Mouse (Mus musculus): ENCODE measurements around the gene Uvrag. TPM values are rescaled to one million over a fixed set of nuclear protein-coding genes. Genes with fewer than 3 reads are reported as not detected.
"Not testable (repeated sequence)": the region's sequence is repeated elsewhere in the genome, so short reads cannot be mapped to it uniquely, and the experiment has no call there.

Uvrag gene
- polyA plus RNA-seq, 1 experiment from 2014 or later = 15.7 TPM

DNA sequence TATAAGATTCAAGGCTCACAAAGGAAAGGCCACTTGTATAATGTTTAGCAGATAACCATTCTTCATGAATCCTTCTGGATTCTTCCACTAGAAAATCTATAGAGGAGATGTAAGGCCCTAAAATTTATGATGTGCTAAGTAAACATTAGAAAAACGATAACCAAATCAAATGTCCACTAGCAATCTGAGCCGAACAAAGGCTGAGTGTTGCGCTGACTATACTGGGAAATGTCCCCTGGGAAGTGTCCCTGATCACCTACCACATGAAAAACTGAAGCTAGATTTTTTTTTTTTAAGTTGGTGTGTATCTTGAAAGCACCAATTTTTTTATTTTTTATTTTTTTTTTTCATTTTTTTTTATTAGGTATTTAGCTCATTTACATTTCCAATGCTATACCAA is 76.1 kb downstream of the Uvrag start:
- Histone ChIP-seq H3K9ac (replicated peaks) (no peak overlapping the region), H3K27me3 (no peaks in the 10 kb centered on the region), H3K9me3 (no peaks in the 10 kb centered on the region), H3K4me3 (no peak overlapping the region), H3K4me1 (peaks cover 9% of the 10 kb centered on the region), H3K27ac (replicated peaks) (no peak overlapping the region), H3K36me3 (no peaks in the 10 kb centered on the region), H3K4me2 (replicated peaks) (no peak overlapping the region)
- ATAC-seq (ENCODE audit: low FRiP score, low read depth) = no peak
- 72% methylated on average over 3 of the region's 3 CpGs for WGBS

DNA sequence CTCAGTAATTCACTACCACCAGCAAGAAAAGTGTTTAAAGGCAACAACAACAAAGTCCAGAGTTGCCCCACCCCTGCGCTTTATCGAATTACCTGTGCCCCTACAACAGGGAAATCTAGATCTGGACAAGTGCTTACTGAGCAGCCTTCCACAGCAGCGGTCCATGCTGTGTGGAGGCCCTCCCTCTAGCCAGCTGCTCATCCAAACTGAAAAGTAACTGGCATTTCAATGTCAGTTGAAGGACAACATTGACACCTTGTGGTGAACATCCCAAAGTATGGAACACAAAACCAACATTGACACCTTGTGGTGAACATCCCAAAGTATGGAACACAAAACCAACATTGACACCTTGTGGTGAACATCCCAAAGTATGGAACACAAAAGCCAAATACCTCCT is 78.7 kb downstream of the Uvrag start:
- H3K4me1 ChIP-seq; H3K9me3 ChIP-seq; H3K27ac ChIP-seq (replicated peaks); H3K36me3 ChIP-seq; H3K4me2 ChIP-seq (replicated peaks); H3K27me3 ChIP-seq; ATAC-seq (ENCODE audit: low FRiP score, low read depth); H3K4me3 ChIP-seq; H3K9ac ChIP-seq (replicated peaks): not testable (repeated sequence)
- WGBS = 90% methylated on average over 3 of the region's 3 CpGs

DNA sequence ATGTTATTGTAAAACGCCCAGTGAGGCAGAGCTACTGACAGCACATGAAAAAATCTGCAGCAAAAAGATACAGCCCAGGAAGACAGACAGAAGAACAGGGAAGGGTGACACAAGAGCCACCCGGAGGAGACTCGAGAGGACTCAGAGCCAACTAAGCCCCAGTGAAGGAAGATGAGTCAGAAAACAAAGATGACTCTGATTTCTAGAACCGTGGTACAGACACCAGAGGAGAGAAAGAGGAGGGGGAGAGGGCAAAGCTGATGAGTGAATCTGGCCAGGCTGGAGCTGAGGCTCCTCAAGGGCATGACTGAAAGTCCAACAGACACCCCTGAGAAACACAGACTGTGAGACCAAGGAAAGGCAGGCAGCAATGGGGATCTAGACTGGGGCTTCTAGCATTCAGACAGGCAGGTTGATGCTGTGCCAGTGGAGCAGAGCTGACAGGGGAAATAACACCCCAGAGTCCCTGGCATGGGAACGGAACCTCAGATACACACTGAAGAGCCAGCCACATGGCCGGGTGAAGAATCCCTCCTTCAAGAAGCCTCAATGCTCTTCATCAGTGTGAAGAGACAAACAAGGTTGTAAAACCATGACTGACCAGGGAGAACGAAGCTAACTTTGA is 79.8 kb downstream of the Uvrag start:
- H3K4me3 ChIP-seq = no peak overlapping the region
- H3K27ac ChIP-seq (replicated peaks) = no peak overlapping the region
- no peak overlapping the region for H3K4me2 ChIP-seq (replicated peaks)
- no peaks in the 10 kb centered on the region for H3K36me3 ChIP-seq
- H3K27me3 ChIP-seq = no peaks in the 10 kb centered on the region
- H3K9ac ChIP-seq (replicated peaks) = no peak overlapping the region
- ATAC-seq (ENCODE audit: low FRiP score, low read depth) = no peak
- H3K9me3 ChIP-seq = no peaks in the 10 kb centered on the region
- 84% methylated on average over 7 of the region's 7 CpGs for WGBS
- peaks cover 9% of the 10 kb centered on the region for H3K4me1 ChIP-seq

DNA sequence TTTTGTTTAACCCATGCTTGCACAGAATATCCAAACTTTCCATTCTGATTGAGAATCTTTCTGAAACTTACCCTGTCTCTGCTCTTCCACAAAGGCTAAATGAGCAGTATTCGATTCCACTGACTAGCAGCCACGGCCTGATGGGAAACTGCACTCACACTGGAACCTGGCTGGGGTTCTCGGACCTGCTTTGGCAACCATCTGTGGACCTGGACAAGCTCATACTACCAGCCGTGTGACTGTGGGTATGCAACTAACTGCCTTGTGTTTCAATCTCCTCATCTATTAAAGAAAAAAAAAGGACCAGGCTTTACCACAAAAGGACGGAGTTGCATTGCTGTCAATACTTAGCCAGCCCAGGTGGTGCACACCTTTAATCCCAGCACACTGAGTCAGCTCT is 80.5 kb downstream of the Uvrag start:
- Histone ChIP-seq H3K27ac (replicated peaks) (no peak overlapping the region), H3K9ac (replicated peaks) (no peak overlapping the region), H3K27me3 (no peaks in the 10 kb centered on the region), H3K4me2 (replicated peaks) (no peak overlapping the region), H3K4me1 (peaks cover 4% of the 10 kb centered on the region), H3K4me3 (no peak overlapping the region), H3K36me3 (no peaks in the 10 kb centered on the region), H3K9me3 (no peaks in the 10 kb centered on the region)
- no peak for ATAC-seq (ENCODE audit: low FRiP score, low read depth)
- 95% methylated on average over 5 of the region's 5 CpGs for WGBS

DNA sequence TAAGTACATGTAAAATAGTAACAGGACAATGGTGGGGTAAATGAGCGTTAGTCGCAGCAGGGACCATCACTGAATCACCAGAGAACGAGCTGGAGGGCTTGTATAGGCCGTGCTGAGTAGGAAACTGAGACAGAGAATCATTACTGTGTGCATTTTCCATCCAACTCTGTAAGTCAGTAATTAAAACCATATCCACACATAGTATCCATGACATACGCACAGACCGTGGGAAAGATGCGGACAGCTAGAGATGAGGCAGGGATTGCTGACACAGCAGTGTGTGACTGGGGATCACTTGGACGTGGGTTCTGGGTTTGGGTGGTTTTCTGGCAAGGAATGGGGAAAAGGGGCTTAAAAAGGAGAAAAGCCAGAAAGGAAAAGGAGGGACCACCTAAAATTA is 81.0 kb downstream of the Uvrag start:
- no peak for ATAC-seq (ENCODE audit: low FRiP score, low read depth)
- no peak overlapping the region for H3K4me2 ChIP-seq (replicated peaks)
- H3K9me3 ChIP-seq = no peaks in the 10 kb centered on the region
- H3K4me1 ChIP-seq = no peaks in the 10 kb centered on the region
- 90% methylated on average over 8 of the region's 8 CpGs for WGBS
- H3K27me3 ChIP-seq = no peaks in the 10 kb centered on the region
- no peak overlapping the region for H3K27ac ChIP-seq (replicated peaks)
- H3K9ac ChIP-seq (replicated peaks) = no peak overlapping the region
- H3K4me3 ChIP-seq = no peak overlapping the region
- H3K36me3 ChIP-seq = no peaks in the 10 kb centered on the region

DNA sequence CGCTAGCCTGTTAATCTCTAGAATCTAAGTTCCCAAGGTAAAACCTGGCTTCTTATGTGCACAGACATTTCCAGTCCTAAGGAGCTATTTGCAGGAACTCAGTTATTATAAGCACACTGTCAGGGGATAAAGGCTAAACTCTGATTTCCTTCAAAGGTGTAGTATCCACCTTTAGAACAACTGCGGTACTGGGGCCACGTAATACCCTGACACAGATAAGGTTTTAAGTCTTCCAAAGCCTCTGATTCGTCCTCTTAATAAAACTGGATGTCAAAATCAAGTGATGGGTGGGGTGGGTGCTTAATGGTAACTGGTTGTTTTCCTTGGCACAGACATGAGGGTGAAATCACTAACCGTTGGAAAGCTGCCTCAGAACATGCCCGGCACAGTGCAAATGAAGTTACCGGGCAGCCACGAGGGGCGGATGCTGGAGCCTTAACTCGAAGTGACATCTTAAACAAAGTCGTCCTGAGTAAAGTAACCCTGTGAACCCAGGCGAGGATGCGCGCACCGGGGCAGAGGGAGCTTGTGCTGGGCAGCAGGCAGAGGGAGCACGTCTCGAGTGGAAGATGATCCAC is 83.8 kb downstream of the Uvrag start:
- no peak overlapping the region for H3K4me2 ChIP-seq (replicated peaks)
- H3K4me3 ChIP-seq = no peak overlapping the region
- no peaks in the 10 kb centered on the region for H3K36me3 ChIP-seq
- ATAC-seq (ENCODE audit: low FRiP score, low read depth) = no peak
- H3K9me3 ChIP-seq = no peaks in the 10 kb centered on the region
- WGBS = 85% methylated on average over 17 of the region's 17 CpGs
- no peak overlapping the region for H3K27ac ChIP-seq (replicated peaks)
- no peaks in the 10 kb centered on the region for H3K27me3 ChIP-seq
- no peak overlapping the region for H3K9ac ChIP-seq (replicated peaks)
- no peaks in the 10 kb centered on the region for H3K4me1 ChIP-seq

DNA sequence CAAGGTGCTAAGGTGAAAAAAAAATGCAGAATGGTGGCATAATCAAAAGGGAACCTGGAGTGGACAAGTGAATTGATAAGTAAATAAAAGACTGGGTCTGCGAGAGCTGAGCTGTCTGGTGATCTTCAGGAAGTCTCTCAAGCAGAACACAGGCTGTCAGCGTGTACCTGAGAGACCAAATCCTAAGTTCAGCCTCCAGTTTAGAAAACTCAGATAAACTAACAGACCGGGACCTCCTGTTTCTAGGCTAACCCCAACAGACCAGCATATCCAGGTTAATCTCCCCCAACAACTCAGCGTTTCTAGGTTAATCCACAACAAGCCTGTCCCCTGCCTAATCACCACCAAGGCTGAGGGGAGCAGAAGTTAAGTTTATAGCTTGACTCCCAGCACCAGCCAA is 87.3 kb downstream of the Uvrag start:
- Histone ChIP-seq H3K4me2 (replicated peaks) (no peak overlapping the region), H3K27ac (replicated peaks) (no peak overlapping the region), H3K9ac (replicated peaks) (no peak overlapping the region), H3K4me3 (no peak overlapping the region), H3K9me3 (no peaks in the 10 kb centered on the region), H3K36me3 (no peaks in the 10 kb centered on the region), H3K4me1 (peaks cover 6% of the 10 kb centered on the region), H3K27me3 (no peaks in the 10 kb centered on the region)
- no peak for ATAC-seq (ENCODE audit: low FRiP score, low read depth)
- 82% methylated on average over 4 of the region's 4 CpGs for WGBS

DNA sequence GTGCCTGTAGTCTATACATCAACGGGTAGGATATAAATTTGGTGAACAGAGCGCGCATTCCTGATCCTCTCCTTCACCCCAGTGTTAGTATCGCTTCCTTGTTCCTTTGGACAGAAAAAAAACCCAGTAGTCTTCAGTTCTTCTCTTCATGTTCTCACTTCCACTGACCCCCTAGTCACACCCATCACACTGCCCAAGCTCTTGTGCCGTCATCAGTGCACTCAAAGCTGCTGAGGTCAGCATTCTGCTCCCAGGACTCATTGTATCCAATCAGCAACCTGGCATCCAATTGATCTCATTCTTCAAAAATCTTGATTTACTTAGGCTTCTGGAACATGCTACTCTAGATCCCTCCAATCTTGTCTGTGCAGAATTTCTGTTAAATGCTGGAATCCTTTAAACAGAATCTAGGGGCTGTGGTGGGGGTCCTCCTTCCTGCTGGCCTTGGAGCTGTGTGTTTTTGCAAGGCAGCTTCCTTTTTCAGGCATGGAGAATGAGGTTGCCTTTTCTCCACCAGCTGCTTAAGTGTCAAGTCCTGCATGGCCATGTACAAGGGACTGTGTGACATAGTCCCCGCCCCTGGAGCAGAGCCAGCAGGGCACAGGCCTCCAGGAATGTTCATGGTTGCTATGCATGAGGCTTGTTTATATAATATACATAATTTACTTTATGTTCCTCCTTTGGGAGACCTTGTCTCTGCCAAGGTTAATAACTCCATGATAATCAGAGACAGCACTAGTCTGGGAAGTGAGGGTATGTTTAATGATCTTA is 88.3 kb downstream of the Uvrag start:
- WGBS = 88% methylated on average over 6 of the region's 6 CpGs
- Histone ChIP-seq H3K9me3 (no peaks in the 10 kb centered on the region), H3K4me2 (replicated peaks) (no peak overlapping the region), H3K9ac (replicated peaks) (no peak overlapping the region), H3K36me3 (no peaks in the 10 kb centered on the region), H3K4me3 (no peak overlapping the region), H3K4me1 (peaks cover 6% of the 10 kb centered on the region), H3K27me3 (no peaks in the 10 kb centered on the region), H3K27ac (replicated peaks) (no peak overlapping the region)
- ATAC-seq (ENCODE audit: low FRiP score, low read depth) = no peak

DNA sequence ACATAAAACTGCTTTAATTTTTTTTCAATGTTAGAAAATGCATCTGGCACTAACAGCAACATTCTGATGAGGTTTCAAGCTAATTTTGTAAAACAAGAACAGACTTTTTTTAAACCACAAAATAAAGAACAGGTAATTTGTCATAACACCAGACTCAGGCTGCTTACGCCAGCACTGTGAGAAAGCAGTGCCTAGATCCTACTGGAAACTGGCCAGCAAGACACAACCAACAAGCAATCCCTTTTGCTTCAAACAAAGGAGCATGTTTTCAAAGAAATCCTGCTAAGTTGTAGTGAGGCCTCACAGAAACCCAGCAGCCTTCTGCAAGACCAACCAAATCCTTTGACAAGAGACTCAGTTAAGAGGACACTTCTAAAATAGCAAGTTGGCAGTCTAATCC is 90.1 kb downstream of the Uvrag start:
- H3K4me1 ChIP-seq = peaks cover 6% of the 10 kb centered on the region
- no peak for ATAC-seq (ENCODE audit: low FRiP score, low read depth)
- H3K27me3 ChIP-seq = no peaks in the 10 kb centered on the region
- 73% methylated on average over 1 of the region's 1 CpGs for WGBS
- no peak overlapping the region for H3K4me3 ChIP-seq
- H3K9me3 ChIP-seq = no peaks in the 10 kb centered on the region
- no peaks in the 10 kb centered on the region for H3K36me3 ChIP-seq
- no peak overlapping the region for H3K9ac ChIP-seq (replicated peaks)
- no peak overlapping the region for H3K4me2 ChIP-seq (replicated peaks)
- no peak overlapping the region for H3K27ac ChIP-seq (replicated peaks)

DNA sequence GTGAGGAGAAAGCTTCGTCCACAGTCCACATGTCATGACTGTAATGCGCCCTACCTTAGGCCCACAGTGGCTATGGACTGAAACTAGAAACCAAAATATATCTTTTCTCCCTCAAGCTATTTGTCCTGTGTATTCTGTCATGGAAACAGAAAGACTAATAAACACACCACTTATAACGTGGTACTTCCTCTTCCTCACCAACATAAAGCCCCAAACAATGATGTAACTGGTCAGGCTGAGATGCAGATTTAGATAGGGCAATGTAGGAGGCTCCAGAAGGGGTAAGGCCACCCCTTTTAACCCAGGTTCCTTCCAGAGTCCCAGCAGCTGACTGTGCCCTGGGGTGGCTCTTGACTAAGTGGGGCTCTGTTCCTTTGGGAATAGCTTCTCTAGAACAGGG is 91.0 kb downstream of the Uvrag start:
- WGBS = 86% methylated on average over 3 of the region's 3 CpGs
- H3K4me1 ChIP-seq = peaks cover 6% of the 10 kb centered on the region

DNA sequence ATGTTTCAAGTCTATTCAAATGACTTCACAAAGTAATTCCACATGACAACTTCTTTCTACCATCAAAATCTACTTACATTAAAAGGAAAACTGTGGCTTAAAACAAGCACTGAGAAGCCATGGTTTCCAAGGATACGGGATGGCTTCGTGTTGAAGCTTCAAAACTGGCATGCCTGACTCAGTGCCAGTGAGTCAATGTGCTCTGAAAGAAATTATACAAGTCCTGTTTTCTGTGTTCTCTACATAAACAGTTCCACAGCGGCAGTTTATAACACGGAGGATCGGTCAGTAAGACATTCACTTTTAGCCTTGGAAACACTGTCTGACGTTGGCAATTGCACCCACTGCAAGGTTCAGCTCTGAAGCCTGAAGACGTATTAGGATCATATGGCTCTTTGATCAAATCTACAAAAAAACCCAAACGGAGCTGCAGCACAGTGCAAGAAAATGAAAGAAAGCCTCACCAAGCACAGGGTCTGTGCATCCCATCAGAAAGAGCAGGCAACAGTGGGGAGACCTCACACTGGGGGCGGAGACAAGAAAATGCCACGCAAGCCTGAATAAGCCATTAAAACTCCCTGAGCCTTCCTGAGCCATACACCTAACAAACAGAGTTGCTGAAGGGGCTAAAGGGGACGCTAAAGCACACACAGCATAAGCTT is 94.3 kb downstream of the Uvrag start:
- Histone ChIP-seq H3K4me1 (peaks cover 6% of the 10 kb centered on the region), H3K9ac (replicated peaks) (no peak overlapping the region), H3K27me3 (no peaks in the 10 kb centered on the region), H3K9me3 (no peaks in the 10 kb centered on the region), H3K36me3 (no peaks in the 10 kb centered on the region), H3K4me2 (replicated peaks) (no peak overlapping the region), H3K27ac (replicated peaks) (no peak overlapping the region), H3K4me3 (no peak overlapping the region)
- ATAC-seq (ENCODE audit: low FRiP score, low read depth) = no peak
- WGBS = 71% methylated on average over 11 of the region's 11 CpGs

More for the DNA sequence above, 91.0 kb downstream of the Uvrag start:
- Histone ChIP-seq H3K9me3 (no peaks in the 10 kb centered on the region), H3K9ac (replicated peaks) (no peak overlapping the region), H3K4me2 (replicated peaks) (no peak overlapping the region), H3K27ac (replicated peaks) (no peak overlapping the region), H3K4me3 (no peak overlapping the region), H3K36me3 (no peaks in the 10 kb centered on the region), H3K27me3 (no peaks in the 10 kb centered on the region)
- no peak for ATAC-seq (ENCODE audit: low FRiP score, low read depth)

DNA sequence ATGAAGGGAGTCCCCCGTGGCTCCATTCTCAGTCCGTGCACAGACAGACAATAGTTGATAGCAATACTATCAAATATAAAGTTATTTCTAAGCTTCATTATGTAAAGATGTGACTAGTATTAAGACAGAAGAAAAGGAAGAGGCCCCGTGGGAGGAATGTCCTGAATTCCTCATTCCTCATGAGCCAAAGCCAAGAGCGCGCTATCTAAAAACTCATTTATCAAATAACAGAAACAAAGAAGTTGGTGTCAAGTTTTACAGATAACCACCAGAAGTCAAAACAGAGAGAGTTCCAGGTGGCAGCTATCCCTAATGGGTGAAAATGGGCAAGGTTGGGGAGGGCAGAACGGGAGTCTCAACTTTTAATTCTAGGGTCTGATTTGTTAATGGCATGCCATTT is 95.4 kb downstream of the Uvrag start:
- H3K27ac ChIP-seq (replicated peaks) = no peak overlapping the region
- no peaks in the 10 kb centered on the region for H3K36me3 ChIP-seq
- H3K9ac ChIP-seq (replicated peaks) = no peak overlapping the region
- H3K9me3 ChIP-seq = no peaks in the 10 kb centered on the region
- no peaks in the 10 kb centered on the region for H3K27me3 ChIP-seq
- H3K4me1 ChIP-seq = no peaks in the 10 kb centered on the region
- H3K4me2 ChIP-seq (replicated peaks) = no peak overlapping the region
- no peak overlapping the region for H3K4me3 ChIP-seq
- WGBS = 89% methylated on average over 6 of the region's 6 CpGs
- ATAC-seq (ENCODE audit: low FRiP score, low read depth) = no peak

All from midbrain, embryonic 12.5 days (tissue).